Mouse (Mus musculus) cerebellum, adult 2 months (tissue): ENCODE measurements at regions not wholly inside any gene's neighbourhood (a gene's known extent, or its start where the extent isn't known, plus 50 kb on each side); places are given as distances from the start of the nearest gene placed in this dataset.

Source experiments
- DNase-seq, 2 experiments: peaks; one replicate each; pipeline ENCODE4 v3.0.0; 2021
- H3K27ac ChIP-seq: fragments of 200-500 bp; 2 replicates; pipeline ENCODE4 v1.5.1; 2012; ENCODE audit warnings: low read length, control low read depth, inconsistent platforms; ENCODE audit not compliant: insufficient read depth
- H3K27me3 ChIP-seq: fragments of 200-500 bp; 2 replicates; pipeline ENCODE4 v1.6.1; 2012; ENCODE audit warnings: inconsistent platforms, mild to moderate bottlenecking, low read length, moderate library complexity; ENCODE audit not compliant: control insufficient read depth, insufficient read depth
- H3K4me1 ChIP-seq: fragments of 200-500 bp; 2 replicates; pipeline ENCODE4 v1.6.1; 2011; ENCODE audit warnings: low read length; ENCODE audit not compliant: control insufficient read depth, insufficient read depth
- H3K4me3 ChIP-seq: fragments of 200-500 bp; replicated peaks from 2 replicates; pipeline ENCODE3; 2011; ENCODE audit warnings: mild to moderate bottlenecking, low read depth, low read length, control low read depth; ENCODE audit not compliant: insufficient read depth
- CTCF ChIP-seq: fragments of 200-500 bp; IDR thresholded peaks from 2 replicates; pipeline ENCODE4 v1.5.1; 2011; ENCODE audit warnings: low read depth, mild to moderate bottlenecking, control low read depth, low read length, moderate library complexity, borderline replicate concordance; ENCODE audit not compliant: insufficient read depth
- POLR2A ChIP-seq: fragments of 200-500 bp; IDR thresholded peaks from 2 replicates; pipeline ENCODE4 v1.6.1; 2011; ENCODE audit warnings: low read length, control low read depth, borderline replicate concordance; ENCODE audit not compliant: insufficient read depth
- whole genome bisulfite sequencing: fragments of 180-500 bp; shearing (Covaris S2); methylation state at CpG from one replicate; pipeline ENCODE4 v1.1.7; 2018; 5-methylcytosine and 5-hydroxymethylcytosine counted together

GRCm38 (mm10) chr12:14235351-14235750 is 83.5 kb upstream of the Fam84a start:
- H3K27me3 ChIP-seq = no peaks in the 10 kb centered on the region
- DNase-seq = no peak

GRCm38 (mm10) chr12:14212618-14213017 is 60.8 kb upstream of the Fam84a start:
- H3K4me1 ChIP-seq = no peaks in the 10 kb centered on the region
- no peaks in the 10 kb centered on the region for H3K27me3 ChIP-seq
- no peak overlapping the region for H3K4me3 ChIP-seq
- no peak for DNase-seq
- WGBS = 51% methylated on average over 3 of the region's 3 CpGs
- TF ChIP-seq POLR2A = no peak
- no peak for TF ChIP-seq CTCF
- no peak overlapping the region for H3K27ac ChIP-seq

More at GRCm38 (mm10) chr12:14235351-14235750, 83.5 kb upstream of the Fam84a start:
- Histone ChIP-seq H3K4me1 (no peaks in the 10 kb centered on the region), H3K27ac (no peak overlapping the region), H3K4me3 (no peak overlapping the region)
- WGBS = 43% methylated on average over 3 of the region's 3 CpGs
- no peak for TF ChIP-seq POLR2A
- no peak for TF ChIP-seq CTCF

- DNase-seq = no peak
- Histone ChIP-seq H3K27ac (no peak overlapping the region), H3K4me3 (no peak overlapping the region), H3K27me3 (no peaks in the 10 kb centered on the region), H3K4me1 (no peaks in the 10 kb centered on the region)
- TF ChIP-seq POLR2A (no peak), CTCF (no peak)
Observed at GRCm38 (mm10) chr12:14209881-14210280, 58.0 kb upstream of the Fam84a start.

GRCm38 (mm10) chr12:14207288-14207687 is 55.4 kb upstream of the Fam84a start:
- no peaks in the 10 kb centered on the region for H3K4me1 ChIP-seq
- H3K4me3 ChIP-seq = no peak overlapping the region
- no peak for DNase-seq
- TF ChIP-seq CTCF (no peak), POLR2A (no peak)
- H3K27ac ChIP-seq = no peak overlapping the region
- 62% methylated on average over 1 of the region's 1 CpGs for WGBS
- no peaks in the 10 kb centered on the region for H3K27me3 ChIP-seq

- TF ChIP-seq POLR2A = no peak
- TF ChIP-seq CTCF = no peak
- no peak overlapping the region for H3K4me3 ChIP-seq
- DNase-seq = no peak
- WGBS = 88% methylated on average over 1 of the region's 1 CpGs
- no peaks in the 10 kb centered on the region for H3K4me1 ChIP-seq
- no peaks in the 10 kb centered on the region for H3K27me3 ChIP-seq
- H3K27ac ChIP-seq = no peak overlapping the region
Observed at GRCm38 (mm10) chr12:14204491-14204890, 52.6 kb upstream of the Fam84a start.
